Mouse (Mus musculus): ENCODE measurements around the gene Tmem168. TPM values are rescaled to one million over a fixed set of nuclear protein-coding genes. Genes with fewer than 3 reads are reported as not detected.

The Tmem168 gene
- total RNA-seq (2021), result 10 to 100 TPM; 24.3 to 34.5 TPM
- long read RNA-seq, experiment 1, full-length matches to known transcripts, result 17 of 20 reads
- long read RNA-seq, experiment 1, partial matches to known transcripts, result 1 of 20 reads
- long read RNA-seq, experiment 1, other reads (novel, unspliced or antisense), result 2 of 20 reads
- long read RNA-seq, experiment 2, full-length matches to known transcripts, result 7 of 7 reads
- long read RNA-seq, experiment 2, partial matches to known transcripts, result 0 of 7 reads
- long read RNA-seq, experiment 2, other reads (novel, unspliced or antisense), result 0 of 7 reads

DNA sequence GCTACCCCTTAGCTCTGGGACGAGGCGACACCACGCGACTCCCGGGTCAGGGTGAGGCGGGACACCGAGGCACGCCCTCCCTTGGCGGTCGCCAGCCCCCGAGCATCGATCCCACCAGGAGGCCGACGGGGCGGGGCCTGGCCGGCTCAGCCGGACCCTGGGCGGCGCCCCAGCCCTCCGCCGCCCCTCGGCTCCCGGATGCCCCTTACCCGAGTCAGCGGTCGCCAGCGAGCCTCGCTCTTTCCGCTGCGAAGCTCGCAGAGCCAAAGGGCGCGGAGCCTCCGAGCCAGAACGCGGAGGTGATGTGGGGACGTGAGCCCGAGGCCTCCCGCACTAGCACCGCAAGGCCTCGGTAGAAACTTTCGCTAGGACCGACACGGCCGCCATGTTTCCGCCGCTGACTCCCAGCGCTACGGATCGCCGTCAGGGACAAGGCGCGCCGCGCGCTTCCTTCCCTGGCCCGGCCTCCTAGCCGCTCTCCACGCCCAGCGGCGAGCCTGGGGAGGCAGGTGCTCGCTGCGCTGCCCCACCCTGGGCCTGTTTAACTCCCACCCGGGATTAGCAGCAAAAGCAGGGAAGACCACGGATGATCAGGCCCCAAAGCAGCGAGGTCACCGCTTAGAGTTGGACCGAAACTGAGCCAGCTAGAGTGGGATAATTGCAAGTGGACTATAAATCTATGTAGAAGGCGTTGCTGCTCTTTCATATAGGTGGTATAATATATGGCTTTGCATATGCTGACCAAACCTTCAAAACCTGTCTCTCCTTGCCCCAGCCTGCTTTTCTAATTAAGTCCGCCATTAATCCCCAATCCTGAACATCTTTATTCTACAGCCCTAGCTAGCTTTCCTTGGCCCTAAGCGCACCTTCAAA, at the start of gene Tmem168:
TSS of gene Tmem168 (minus strand) at position 480 of the 873 bp plus-strand sequence.
- peak; percentile 95 for DNase-seq

DNA sequence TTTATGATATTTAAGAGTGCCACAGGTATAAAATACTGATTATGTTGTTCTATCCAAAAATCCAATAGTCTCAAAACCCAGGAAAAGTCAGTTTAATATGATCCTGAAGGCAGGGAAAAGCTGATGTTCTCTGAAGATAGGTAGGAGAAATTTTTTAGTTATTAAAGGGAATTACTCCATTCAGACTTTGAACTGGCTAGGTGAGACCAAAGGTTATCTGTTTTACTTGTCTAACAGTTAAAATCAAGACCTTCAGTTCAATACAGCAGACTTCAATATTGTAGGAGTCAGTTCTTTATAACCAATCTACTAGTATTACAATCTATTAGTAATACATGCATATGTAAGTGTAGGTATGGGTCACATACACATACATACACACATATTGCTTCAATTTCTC, 46.2 kb upstream of the Tmem168 start:
- DNase-seq, result no peak

DNA sequence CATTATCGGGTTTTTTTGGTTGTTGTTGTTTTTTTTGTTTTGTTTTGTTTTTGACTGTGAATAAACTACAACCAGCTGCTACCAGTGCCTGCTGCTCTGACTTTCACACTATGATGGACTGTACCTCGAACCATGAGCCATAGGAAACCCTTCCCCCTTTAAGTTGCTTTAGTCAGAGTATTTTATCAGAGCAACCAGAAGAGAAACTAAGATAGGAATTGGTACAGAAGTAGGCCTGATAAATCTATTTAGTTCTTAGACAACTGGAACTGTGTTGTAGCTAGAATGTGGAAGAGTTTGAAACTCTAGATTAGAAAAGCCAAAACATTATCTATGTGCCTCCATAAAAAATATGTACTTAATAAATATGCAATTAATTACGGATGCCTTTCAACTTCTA, 44.4 kb upstream of the Tmem168 start:
- no peak for DNase-seq

DNA sequence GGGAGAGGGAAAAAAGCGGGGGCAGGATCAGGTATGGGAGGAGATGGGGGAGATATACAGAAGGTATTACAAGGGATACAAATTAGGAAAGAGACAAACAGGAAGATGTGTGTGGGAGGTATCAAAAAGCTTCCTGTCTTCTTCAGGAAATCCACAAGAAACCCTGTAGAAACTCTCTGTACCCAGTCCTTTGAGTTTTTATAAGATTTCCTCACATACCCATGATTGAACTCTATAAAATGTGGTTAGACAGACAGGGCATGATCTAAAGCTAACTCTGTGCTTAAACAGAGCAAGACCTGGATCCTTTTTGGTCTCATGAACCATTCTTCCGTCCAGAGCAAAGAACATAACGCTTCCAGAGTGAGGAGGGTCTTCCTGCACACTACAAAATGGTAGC, 43.0 kb upstream of the Tmem168 start:
- no peak for DNase-seq

DNA sequence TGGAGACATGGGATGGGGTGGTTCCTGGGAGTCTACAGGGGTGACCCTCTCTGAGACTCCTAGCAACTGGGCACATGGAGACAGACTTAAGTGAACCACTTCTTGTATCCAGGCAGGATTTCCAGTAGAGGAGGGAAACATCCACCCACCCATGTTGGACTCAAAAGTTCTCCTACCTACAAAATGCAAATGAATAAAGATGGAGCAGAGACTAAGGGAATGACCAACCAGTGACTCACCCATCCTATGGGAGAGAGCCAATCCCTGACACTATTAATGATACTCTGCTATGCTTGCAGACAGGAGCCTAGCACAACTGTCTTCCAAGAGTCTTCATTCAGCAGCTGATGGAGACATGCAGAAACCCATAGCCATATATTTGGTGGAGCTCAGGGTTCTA, 40.4 kb upstream of the Tmem168 start:
- no peak for DNase-seq

DNA sequence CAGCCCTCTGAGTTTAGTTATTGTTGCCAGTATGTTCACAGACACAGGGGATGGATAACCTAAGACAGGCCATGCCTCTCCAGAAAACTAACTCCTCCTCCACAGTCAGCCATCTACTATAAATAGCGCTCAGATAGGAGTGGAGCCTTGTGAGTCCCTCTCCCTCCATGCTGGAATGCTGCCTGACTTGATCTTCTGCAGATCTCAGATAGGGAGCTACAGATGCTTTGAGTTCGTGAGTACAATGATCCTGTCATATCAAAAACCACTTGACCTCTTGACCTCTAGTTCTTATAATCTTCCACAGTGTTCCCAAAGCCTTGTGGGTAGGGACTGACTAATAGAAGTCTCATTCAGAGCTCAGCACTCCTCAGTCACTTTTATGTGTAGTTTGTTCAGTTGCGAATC, 28.7 kb upstream of the Tmem168 start:
- peak in 1 of 2 experiments; percentile 11 for DNase-seq

DNA sequence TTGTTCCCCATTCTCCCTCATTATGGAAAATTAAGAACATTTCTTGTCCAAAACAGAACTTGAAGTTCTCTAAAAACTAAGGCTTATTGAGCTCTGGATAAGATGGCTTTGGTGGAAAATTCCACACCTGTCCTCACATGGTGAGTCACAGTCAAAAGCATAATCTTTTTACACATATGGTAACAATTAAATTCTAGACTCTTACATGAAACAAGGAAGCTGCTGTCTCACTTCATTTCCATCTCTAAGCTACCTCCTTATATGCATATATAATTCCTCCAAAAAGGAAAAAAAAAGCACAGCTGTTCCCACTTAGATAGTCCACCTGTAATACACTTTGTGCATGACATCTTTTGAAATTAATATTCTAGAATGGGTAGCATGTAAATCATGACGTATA, 24.7 kb upstream of the Tmem168 start:
- no peak for DNase-seq

DNA sequence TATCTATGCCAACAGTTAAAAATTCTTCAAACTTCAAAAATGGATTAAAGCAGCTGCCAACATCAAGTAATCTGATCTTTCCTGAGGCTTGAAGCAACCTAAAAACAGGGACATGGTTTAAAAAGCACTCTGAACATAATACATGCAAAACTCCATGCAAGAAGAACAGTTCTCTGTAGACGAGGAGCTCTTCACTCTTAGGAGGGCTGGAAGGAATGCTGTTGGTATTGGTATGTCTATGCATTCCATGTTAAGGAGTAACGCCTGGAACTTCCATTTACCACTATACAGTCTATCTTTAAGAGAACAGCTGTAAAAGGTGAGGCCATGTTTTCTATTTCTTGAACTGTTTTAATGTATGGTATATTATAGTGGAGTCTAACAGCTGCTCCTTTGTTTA, 22.7 kb upstream of the Tmem168 start:
- no peak for DNase-seq

DNA sequence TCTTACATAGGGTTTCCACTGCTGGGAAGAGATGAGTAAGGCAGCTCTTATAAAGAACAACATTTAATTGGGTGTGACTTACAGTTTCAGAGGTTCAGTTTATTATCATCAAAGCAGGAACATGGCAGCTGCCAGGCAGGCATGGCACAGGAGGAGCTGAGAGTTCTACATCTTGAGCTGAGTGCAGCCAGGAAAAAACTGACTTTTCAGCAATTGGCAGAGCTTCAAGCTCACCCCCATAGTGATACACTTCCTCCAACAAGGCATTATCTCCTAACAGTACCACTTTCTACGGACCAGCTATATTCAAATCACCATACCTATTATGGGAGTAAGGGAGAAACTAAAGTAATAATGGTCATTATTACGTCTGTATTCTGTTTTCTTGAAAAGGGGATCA, 11.7 kb upstream of the Tmem168 start:
- no peak for DNase-seq

DNA sequence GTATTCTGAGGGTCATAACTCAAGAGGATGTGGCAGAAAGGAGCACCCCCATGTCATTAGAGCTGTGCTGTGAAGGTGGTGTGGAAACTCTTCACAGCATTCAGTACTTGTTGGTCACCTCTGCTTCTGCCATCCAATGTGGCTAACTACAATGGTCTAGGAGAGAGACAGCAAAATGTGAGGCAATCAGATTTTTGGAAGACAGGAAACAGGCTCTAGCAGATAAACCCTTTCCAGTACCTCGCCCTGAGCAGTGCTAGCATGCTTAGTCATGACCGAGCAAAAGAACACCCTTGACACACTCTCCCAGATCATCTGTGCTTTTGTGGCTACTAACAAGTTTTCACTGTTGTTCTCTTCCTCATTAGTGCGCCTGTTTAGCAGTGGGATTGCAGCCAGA, 9.2 kb upstream of the Tmem168 start:
- DNase-seq, result no peak

DNA sequence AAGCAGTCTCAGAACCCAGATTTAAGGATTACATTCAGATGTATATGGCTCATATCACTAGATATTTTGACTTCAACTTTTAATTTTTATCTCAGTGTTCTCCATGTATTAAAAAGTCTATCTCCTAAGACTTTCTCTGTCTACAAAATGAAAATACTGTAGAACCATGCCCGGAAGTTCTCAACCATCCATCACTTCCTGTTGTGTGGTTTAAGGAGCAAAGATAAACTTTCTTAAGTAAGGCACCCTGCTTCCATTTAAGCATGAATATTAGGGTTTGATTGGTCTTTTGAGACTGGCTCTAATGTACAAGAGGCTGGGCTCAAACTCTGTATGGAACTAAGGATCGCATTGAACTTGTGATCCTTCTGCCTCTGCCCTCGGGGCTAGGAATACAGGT, 6.7 kb upstream of the Tmem168 start:
- no peak for DNase-seq

DNA sequence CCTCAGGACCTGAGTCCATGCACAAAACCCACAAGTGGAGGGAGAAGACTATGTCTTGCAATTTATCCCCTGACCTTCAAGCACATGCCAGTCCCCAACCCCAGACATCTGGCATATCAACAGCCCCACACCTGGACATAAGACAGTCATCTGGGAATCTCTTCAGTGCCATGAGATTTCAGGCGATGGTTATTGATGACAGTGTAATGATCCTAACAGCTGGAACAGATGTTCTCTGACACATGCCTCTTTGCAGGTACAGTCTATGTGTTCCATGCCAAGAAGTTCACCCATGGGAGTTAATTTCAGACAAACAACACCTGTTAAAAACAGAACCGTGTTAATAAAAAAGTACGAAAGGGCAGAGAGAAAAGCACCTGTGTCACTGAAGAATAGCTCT, 5.8 kb upstream of the Tmem168 start:
- DNase-seq, result no peak

DNA sequence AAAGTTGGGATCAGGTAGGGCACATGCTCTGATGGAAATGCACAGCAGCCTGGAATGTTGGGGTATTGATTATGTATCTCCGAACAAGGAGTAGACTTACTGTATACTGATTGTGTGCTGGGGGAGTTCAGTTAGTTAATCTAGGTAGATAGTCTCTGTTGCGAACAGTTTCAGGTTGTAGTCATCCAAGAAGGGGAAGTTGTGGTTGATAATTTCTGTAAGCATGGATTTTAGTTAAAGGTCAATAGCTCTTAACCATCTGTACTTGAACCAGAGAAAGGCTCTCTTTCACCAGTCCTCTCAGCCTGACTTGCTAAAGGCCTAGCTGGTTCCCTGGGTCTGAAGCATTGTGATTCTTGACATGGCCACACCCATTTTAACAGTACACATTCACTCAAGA, 3.0 kb upstream of the Tmem168 start:
- no peak for DNase-seq

DNA sequence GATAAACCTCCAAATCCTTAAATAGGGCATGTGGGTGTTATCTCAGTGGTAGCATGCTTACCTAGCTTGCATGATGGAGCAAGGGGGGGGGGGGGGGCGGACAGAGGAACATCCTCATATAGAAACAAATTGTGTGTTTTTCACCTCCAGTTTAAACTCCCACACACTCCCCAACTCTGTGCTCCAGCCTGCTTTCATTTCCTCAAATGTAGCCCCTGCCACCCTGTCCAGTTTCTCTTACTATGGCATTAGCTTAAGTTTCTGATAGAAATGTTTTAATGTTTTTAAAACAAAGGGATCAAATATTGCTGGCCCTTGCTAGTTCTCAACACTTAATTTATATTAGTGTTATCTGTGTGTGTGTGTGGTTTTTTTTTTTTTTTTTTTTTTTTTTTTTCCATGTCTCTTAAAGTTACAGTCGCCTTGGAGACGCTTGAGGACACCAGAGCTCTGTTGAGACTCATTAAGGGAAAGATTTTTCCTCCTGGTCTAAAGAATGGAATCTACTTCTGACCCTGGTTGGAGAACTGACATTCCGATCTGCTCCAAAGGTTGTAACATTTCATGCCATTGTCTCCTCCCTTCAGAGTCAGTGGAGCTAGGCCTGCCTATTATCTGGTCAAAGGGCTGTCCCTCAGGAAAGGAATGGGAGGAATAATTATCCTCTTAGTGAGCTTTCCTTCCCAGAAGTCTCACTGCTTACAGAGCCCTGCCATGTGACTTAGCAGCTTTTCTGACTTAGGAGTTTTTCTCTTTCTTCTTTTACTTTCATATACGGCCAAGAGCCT, 1.6 kb upstream of the Tmem168 start:
- no peak for DNase-seq

DNA sequence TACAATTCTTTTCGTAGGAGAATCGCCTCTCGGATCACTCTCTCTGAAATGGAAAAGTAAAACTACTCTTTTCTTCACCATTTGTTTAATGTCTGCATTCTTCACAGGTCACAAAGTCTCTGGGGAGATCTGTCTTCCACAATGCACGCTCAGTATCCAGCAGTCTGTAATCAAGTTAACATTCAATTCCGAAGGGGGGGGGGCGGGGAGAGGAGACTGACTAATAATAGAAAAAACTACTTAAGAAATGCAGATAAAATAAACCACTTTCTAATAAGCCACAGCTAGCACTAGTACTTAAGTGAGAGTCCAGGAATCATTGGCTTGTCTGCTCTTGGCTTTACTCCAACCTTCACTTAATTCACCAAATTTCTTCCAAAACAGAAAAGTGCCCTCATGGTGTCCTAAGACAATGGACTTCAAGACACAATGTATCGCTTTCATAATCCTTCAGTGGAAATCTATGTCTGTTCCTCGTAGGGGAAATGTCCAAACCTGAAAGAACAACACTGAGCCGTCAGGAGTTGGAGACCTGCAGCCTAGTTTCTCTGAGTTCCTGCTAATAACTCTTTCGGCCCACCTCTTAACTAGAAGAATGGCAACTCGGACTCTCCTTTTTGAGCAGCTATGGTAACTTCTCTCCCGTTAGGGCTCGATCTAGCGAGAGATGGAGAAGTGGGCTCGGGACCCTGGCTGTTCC, 829 bp downstream of the Tmem168 start:
- DNase-seq, result no peak

DNA sequence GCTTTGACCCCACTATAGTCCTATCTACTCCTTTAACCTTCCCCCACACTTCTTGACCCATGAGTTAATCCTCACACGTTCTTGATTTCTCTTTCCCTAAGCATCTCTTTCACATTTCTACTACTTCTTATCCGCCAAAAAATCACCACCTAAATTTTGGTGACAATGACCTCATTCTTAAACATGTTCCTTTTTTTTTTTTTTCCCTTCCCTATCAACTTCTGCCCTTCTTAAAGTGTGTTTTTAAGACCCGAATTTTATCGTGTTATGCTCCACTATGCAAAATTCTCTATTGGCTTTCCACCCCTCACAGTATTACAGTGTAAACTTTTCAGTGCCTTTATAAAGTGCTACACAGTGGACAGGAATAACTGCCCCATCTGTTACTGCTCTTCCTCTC, 1.5 kb downstream of the Tmem168 start:
- no peak for DNase-seq

DNA sequence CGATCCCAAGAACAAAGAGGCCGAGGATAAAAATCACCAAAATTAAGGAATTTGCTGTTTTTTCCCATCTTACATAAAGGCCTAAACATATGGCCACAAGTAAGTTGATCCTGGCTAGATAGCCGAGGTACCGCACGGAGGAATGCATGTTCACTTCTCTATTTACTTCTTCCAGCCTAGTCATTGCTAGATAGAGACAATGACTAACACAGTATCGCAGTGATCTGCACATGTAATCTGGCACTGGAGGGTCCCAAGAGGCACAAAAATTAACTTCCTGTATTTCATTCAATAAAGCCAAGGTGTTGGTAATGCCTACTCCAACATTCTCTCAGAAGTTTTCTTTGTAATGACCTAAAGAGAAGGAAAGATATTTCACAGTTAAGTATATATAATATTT, 4.8 kb downstream of the Tmem168 start:
- no peak for DNase-seq

DNA sequence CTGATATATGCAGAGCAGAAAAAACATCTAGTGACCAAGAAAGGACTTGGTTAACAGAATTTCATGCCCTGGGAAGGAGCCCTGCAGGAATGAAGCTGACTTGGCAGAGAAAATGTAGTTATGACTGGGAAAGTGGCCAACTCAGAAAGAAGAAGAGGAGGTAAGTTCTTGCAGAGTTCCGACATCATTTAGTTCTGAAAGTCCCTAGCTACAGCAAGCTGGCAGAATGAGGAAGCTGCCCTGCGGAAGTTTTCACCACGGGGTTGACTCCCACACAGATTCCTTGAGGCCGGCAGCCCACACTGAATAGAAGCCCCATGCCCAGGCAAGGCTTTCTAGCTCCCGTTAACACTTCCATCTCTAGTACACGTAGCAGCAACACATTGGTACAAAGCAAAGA, 6.3 kb downstream of the Tmem168 start:
- peak; percentile 8 to 28 for DNase-seq

DNA sequence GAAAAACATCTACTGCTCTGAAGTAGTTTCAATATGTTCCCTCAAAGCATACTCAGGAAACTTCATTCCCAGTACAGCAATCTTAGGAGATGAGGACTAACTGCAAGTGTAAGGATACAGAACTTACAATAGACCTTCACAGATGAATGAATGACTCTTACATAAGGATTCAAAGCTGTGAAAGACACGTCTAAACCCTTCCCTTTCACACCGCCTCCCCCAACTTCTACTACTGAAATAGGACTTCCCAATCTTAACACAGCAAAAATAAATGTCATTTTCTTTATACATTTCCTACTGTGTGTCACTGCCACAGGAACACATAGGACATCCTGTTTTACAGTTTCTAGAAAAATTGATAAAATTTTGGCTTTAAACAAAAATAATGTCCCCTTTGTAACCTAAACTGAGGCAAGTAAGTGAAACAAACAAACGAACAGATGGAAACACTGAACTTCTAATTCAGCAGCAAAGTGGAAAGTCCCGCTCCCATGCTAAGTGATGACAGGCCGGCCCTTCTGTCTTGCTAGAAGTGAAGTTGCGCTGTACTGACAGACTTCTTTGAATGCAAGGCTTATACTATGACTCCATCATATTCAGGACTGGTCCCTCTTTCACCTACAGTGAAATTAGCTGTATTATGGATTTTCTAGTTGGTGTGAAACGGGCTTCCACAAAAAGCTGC, 9.5 kb downstream of the Tmem168 start:
- no peak for DNase-seq

DNA sequence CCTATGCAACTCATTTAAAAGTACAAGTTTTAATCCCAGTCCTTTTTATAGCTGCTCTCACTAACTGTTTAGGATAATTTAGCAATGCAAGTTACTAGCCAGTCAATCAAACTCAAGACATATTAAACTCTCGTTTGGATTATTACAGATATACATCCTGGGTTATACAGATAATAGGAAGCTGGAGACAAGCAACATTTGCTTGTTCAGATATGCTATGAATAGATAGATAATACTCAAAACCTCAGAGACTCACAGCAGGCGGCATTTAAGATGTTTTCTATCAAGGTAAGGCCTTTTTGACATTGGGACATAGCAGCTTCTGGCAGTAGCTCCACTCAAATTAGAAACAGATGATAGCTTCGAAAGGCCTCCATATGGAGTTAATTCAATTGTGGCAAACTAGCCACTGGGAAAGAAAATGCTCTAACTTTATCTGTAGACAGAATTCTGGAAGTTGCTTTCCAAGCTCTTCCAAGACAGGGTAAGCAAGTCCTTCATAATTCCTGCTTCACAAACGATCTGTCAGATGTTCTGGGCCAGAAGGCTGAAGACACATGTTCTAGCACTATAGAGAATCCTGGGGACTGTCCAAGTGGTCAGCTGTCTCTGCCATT, 15.1 kb downstream of the Tmem168 start:
- no peak for DNase-seq

DNA sequence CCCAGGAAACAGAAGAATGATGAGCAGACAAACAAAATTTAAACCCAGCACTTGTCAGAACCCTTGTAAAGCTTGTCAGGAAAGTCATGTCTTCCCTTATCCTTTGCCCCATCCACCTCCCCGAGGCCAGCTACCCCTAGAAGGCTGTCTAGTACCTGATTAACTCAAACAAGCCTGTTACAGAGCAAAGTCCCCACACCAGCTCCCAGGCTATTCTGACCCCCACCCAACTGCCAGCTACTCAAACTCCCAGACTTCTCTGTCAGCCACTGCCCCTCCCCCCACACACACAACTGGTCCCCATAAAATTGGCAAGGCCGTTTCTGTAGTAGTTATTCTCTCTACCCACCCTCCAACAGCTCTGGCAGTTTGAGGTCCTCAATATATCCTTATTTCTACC, 21.3 kb downstream of the Tmem168 start:
- DNase-seq, result no peak

All from adrenal gland, postnatal 36 days (tissue).